Mouse (Mus musculus) liver, embryonic 15.5 days (tissue): ENCODE results near the gene Ogfod1. TPM values are rescaled to one million over a fixed set of nuclear protein-coding genes. Genes with fewer than 3 reads are reported as not detected.

Experiments
- ATAC-seq: fragments of 200-750 bp; cut with Nextera tagmentation; 2 replicates; pipeline ENCODE4 v1.8.0; 2017; ENCODE audit warnings: moderate number of reproducible peaks, mild to moderate bottlenecking, moderate library complexity; ENCODE audit not compliant: insufficient read depth
- H3K27ac ChIP-seq: fragments of 300-500 bp; sonication (generic); replicated peaks from 2 replicates; pipeline ENCODE4 v1.5.1; 2015; ENCODE audit warnings: mild to moderate bottlenecking, inconsistent platforms
- H3K27me3 ChIP-seq: fragments of 300-500 bp; sonication (generic); 2 replicates; pipeline ENCODE4 v1.6.1; 2015; ENCODE audit warnings: mild to moderate bottlenecking, inconsistent platforms
- H3K36me3 ChIP-seq: fragments of 300-500 bp; sonication (generic); replicated peaks from 2 replicates; pipeline ENCODE4 v1.6.1; 2015; ENCODE audit warnings: moderate library complexity, mild to moderate bottlenecking, inconsistent platforms
- H3K4me1 ChIP-seq: fragments of 300-500 bp; sonication (generic); replicated peaks from 2 replicates; pipeline ENCODE4 v1.6.1; 2015; ENCODE audit warnings: inconsistent platforms
- H3K4me2 ChIP-seq: fragments of 300-500 bp; sonication (generic); 2 replicates; pipeline ENCODE4 v1.6.1; 2015; ENCODE audit warnings: moderate library complexity, mild to moderate bottlenecking, inconsistent platforms
- H3K4me3 ChIP-seq: fragments of 300-500 bp; sonication (generic); replicated peaks from 2 replicates; pipeline ENCODE4 v1.5.1; 2015; ENCODE audit warnings: mild to moderate bottlenecking, inconsistent platforms
- H3K9ac ChIP-seq: fragments of 300-500 bp; sonication (generic); 2 replicates; pipeline ENCODE4 v1.6.1; 2015; ENCODE audit warnings: moderate library complexity, mild to moderate bottlenecking, inconsistent platforms
- H3K9me3 ChIP-seq: fragments of 300-500 bp; sonication (generic); replicated peaks from 2 replicates; pipeline ENCODE4 v1.6.1; 2016; ENCODE audit warnings: inconsistent platforms
- WGBS: fragments of 180-500 bp; shearing (Covaris S2); methylation state at CpG from one replicate; pipeline ENCODE4 v1.1.7; 2015; ENCODE audit warnings: mixed read lengths; ENCODE audit not compliant: insufficient replicate concordance; 5-methylcytosine and 5-hydroxymethylcytosine counted together
- polyA plus RNA-seq: library from polyadenylated mRNA; unstranded; fragments of >200 nt; fragmentation: Nextera tagmentation; extraction: Ambion mirVana; gene quantifications from 2 replicates; pipeline ENCODE4 v1.2.1, GENCODE M21; 2015

The Ogfod1 gene
- polyA plus RNA-seq: 4.2 and 4.9 TPM in 2 replicates

- Histone ChIP-seq H3K4me3 (peak within 1 kb of the TSS; percentile 71), H3K27me3 (no peaks in the 10 kb centered on the region), H3K9ac (peak within 1 kb of the TSS; percentile 69), H3K9me3 (no peaks in the 10 kb centered on the region), H3K4me1 (peaks cover 44% of the 10 kb centered on the region), H3K36me3 (peaks cover under 1% of the 10 kb centered on the region; the same call in 1 of the 2 replicates), H3K4me2 (peak within 1 kb of the TSS; percentile 79), H3K27ac (peak within 1 kb of the TSS; percentile 88)
- peak; percentile 96 for ATAC-seq
- under 1% methylated on average over 41 of the region's 41 CpGs for WGBS
Observed at GRCm38 (mm10) chr8:94036944-94037524, at the start of gene Ogfod1, which contains the start of gene Nudt21. Ogfod1 (plus strand) TSS chr8:94037198. Nudt21 (minus strand) TSS chr8:94037031.

- H3K4me1 ChIP-seq: no peaks in the 10 kb centered on the region
- peaks cover 70% of the 10 kb centered on the region for H3K36me3 ChIP-seq
- no peaks in the 10 kb centered on the region for H3K27me3 ChIP-seq
- 0 out of 2 replicates have a peak, but pooled peaks cover 8% of the 10 kb centered on the region for H3K9me3 ChIP-seq
- H3K9ac ChIP-seq: no peak overlapping the region
- no peak overlapping the region for H3K4me2 ChIP-seq
- no peak for ATAC-seq
- WGBS: 84% methylated on average over 4 of the region's 4 CpGs
- no peak overlapping the region for H3K4me3 ChIP-seq
- H3K27ac ChIP-seq: no peak overlapping the region
Observed at GRCm38 (mm10) chr8:93989739-93990138, 47.3 kb upstream of the Ogfod1 start.

- no peak for ATAC-seq
- Histone ChIP-seq H3K4me3 (no peak overlapping the region), H3K9ac (no peak overlapping the region), H3K4me1 (no peaks in the 10 kb centered on the region), H3K27me3 (no peaks in the 10 kb centered on the region), H3K27ac (no peak overlapping the region), H3K36me3 (peaks cover 68% of the 10 kb centered on the region), H3K4me2 (no peak overlapping the region), H3K9me3 (no peaks in the 10 kb centered on the region)
- 88% methylated on average over 2 of the region's 2 CpGs for WGBS
Observed at GRCm38 (mm10) chr8:93998961-93999360, 38.0 kb upstream of the Ogfod1 start.

DNA sequence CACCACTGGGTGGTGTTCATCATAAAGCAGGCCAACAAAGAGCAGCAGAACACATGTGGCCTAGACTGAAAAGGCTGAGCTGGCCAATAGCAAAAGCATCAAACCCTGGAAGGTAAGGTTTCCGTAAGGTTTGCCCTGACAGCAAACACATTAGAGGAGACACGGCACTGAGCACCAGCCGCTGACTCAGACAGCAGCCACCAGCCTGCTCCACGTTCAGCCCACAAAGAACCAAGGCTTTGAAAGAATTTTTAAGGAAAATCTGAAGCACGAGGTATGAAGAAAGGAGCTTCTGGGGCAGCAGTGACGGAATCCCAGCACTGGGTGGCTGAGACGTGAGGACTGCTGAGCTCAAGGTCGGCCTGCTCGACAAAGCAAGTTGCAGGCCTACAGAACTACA lies 32.9 kb upstream of the Ogfod1 start:
- 92% methylated on average over 9 of the region's 9 CpGs for WGBS
- Histone ChIP-seq H3K4me3 (no peak overlapping the region), H3K4me2 (no peak overlapping the region), H3K27ac (no peak overlapping the region), H3K9ac (no peak overlapping the region), H3K9me3 (no peaks in the 10 kb centered on the region), H3K4me1 (peaks cover 10% of the 10 kb centered on the region), H3K36me3 (peaks cover 70% of the 10 kb centered on the region), H3K27me3 (no peaks in the 10 kb centered on the region)
- ATAC-seq: no peak

- peak overlapping the region; percentile 52; the same call in 1 of the 2 replicates for H3K9ac ChIP-seq
- H3K27me3 ChIP-seq: no peaks in the 10 kb centered on the region
- H3K4me2 ChIP-seq: peak overlapping the region; percentile 98
- 48% methylated on average over 15 of the region's 15 CpGs for WGBS
- peaks cover 47% of the 10 kb centered on the region for H3K4me1 ChIP-seq
- no peak for ATAC-seq
- H3K36me3 ChIP-seq: peaks cover 28% of the 10 kb centered on the region
- no peaks in the 10 kb centered on the region for H3K9me3 ChIP-seq
- peak overlapping the region; percentile 88 for H3K4me3 ChIP-seq
- H3K27ac ChIP-seq: peak overlapping the region; percentile 97
Observed at GRCm38 (mm10) chr8:94009243-94009845, 27.7 kb upstream of the Ogfod1 start.

- Histone ChIP-seq H3K9ac (peak overlapping the region; percentile 52), H3K27ac (peak overlapping the region; percentile 97), H3K36me3 (peaks cover 25% of the 10 kb centered on the region), H3K4me3 (peak overlapping the region; percentile 88), H3K27me3 (no peaks in the 10 kb centered on the region), H3K4me2 (peak overlapping the region; percentile 98), H3K9me3 (no peaks in the 10 kb centered on the region), H3K4me1 (peaks cover 52% of the 10 kb centered on the region)
- WGBS: 39% methylated on average over 2 of the region's 2 CpGs
- no peak for ATAC-seq
Observed at GRCm38 (mm10) chr8:94010101-94010705, 26.8 kb upstream of the Ogfod1 start.

GRCm38 (mm10) chr8:94011076-94012012 lies 25.7 kb upstream of the Ogfod1 start:
- under 1% methylated on average over 48 of the region's 48 CpGs for whole genome bisulfite sequencing
- peak overlapping the region; percentile 98 for H3K4me2 ChIP-seq
- peaks cover 52% of the 10 kb centered on the region for H3K4me1 ChIP-seq
- H3K9ac ChIP-seq: peak overlapping the region; percentile 98
- no peaks in the 10 kb centered on the region for H3K27me3 ChIP-seq
- H3K36me3 ChIP-seq: peaks cover 17% of the 10 kb centered on the region
- no peaks in the 10 kb centered on the region for H3K9me3 ChIP-seq
- H3K4me3 ChIP-seq: peak overlapping the region; percentile 88
- peak; percentile 13; the same call in 1 of the 2 replicates for ATAC-seq
- H3K27ac ChIP-seq: peak overlapping the region; percentile 97

GRCm38 (mm10) chr8:94012013-94012951 lies 24.7 kb upstream of the Ogfod1 start, which contains the start of gene Amfr:
Amfr (minus strand) TSS chr8:94012842.
- ATAC-seq: peak; percentile 94
- Histone ChIP-seq H3K36me3 (peaks cover 14% of the 10 kb centered on the region), H3K9me3 (no peaks in the 10 kb centered on the region), H3K4me1 (peaks cover 52% of the 10 kb centered on the region), H3K27ac (peak within 1 kb of the TSS; percentile 97), H3K4me2 (peak within 1 kb of the TSS; percentile 98), H3K27me3 (no peaks in the 10 kb centered on the region), H3K9ac (peak within 1 kb of the TSS; percentile 98), H3K4me3 (peak within 1 kb of the TSS; percentile 88)
- under 1% methylated on average over 117 of the region's 130 CpGs for WGBS

DNA sequence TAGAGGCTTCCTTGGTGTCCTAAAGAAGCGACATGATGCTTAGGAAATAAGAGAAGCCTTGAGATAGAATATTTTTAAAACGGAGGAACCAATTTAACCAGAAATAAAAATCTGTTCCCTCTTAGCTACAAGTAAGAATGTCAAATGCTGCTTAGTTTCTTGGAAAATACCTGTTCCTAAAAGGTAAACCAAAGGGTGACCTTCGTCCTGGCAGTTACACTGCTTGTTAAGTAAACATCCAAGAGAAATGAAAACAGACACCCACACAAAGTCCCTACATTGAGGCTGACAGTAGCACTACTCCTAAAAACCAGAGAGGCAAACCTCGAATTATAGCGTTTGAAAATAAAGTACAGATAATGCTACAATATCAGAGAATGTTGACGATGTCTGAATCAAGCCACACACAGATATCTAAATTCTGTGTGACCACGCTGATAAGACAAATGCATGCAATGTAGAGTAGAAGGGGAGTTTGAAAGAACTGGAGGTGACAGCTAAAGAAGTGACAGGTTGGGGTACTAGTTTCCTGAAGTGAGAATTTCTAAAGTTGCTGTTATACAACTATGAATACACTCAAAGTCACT lies 23.9 kb upstream of the Ogfod1 start:
- Histone ChIP-seq H3K9ac (peak overlapping the region; percentile 98), H3K4me2 (peak overlapping the region; percentile 98), H3K27me3 (no peaks in the 10 kb centered on the region), H3K4me3 (peak overlapping the region; percentile 88), H3K4me1 (peaks cover 51% of the 10 kb centered on the region), H3K36me3 (peaks cover 14% of the 10 kb centered on the region), H3K27ac (peak overlapping the region; percentile 97), H3K9me3 (no peaks in the 10 kb centered on the region)
- 10% methylated on average over 7 of the region's 7 CpGs for WGBS
- ATAC-seq: no peak
